Mouse (Mus musculus): ENCODE measurements at regions not wholly inside any gene's neighbourhood (a gene's known extent, or its start where the extent isn't known, plus 50 kb on each side); places are given as distances from the start of the nearest gene placed in this dataset.

DNA sequence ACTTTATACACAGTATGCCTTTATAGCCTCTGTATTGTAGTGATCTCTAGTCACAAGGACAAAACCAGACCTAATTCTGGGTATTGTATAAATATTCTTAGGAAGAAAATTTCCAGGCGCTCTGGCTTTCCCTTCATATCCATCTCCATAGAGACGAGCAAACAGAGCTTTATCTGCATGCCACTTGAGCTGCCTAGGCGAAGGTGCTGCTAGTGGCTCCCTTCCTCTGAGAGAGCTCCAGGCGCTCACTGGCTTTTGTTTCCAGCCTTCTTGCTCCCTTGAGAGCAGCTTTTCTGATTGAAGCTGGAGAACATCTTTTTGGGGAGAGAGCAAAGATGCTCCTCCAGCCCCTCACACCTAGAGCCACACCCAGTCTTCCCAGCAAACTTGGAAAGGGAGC lies 114.0 kb upstream of the Rmdn2 start:
- DNase-seq (ENCODE audit: low spot score in 2 of 2) = no peak

DNA sequence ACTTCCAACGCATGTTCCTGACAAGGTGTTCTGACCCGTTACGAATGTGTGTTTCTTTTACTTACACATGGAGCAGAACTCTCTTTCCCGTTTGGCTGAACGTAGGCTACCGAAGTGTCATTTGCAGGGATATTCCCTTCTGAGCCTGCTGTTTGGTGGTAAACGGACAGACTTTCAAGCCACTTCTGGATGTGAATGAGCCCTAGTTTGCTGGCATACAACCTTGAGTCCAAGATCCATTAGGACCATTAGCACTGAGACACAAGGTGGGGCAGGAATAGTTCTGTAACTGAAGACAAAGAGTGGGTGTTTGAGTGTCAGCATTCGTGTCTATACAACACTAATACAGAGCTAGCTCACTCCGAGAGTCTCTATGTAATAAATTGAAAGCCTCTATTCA lies 113.3 kb upstream of the Rmdn2 start:
- DNase-seq (ENCODE audit: low spot score in 2 of 2) = no peak

DNA sequence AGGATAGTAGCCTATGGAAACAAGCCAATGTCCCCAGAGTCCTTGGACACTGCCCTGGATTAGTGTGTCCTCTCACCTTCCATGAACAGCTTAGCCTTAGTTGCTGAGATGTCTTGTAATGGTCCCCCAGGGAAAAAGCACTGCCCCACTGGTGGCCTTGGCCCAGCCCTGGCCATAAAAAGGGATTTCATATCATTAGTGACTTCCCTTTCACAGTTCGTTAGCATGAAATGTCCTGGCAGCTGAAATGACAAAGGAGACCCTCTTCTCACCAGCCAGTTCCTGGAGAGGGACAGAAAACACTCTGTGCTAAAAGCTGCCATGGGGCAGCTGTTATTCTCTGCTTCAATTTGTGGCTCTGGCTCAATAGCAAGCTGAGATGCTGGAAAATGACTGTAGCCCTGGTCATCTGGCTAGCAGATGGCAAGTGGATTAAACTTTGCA lies 110.6 kb upstream of the Rmdn2 start:
- no peak for DNase-seq (ENCODE audit: low spot score in 2 of 2)

DNA sequence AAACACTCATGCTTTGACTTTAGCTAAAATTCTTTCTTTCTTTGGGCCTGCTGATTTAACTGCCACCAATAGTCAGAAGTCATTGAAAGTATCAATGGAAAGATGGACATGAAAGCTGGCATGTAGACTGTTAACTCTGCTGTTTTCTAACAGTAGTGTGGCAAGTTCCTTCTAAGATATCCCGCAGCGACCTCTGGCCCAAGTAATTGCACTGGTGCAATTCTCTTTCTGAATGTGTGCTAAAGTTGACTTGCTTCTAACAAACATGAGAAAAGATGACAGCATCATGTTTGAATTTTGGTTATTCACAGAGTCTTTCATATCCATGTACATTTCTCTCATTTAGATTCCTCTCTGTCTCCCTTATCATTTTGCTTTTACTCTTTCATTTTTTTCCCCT lies 109.7 kb upstream of the Rmdn2 start:
- DNase-seq (ENCODE audit: low spot score in 2 of 2) = no peak

DNA sequence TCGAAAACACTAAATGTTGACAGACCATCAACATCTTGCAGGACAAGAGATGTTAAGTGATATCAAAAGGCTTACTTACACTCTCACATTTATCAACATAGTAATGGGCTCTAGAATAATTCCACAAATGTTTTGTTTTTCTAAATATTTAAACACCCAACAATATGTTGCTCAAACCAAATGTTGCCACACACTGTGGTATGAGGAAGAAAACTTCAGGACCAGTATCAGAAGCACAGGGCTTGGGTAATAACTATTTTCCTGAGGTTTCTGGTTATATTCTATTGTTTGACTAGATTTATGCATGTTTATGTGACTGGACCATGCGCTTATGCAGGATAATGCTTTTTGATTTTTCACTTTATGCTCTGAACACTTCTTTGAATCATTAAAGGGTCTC lies 108.6 kb upstream of the Rmdn2 start:
- no peak for DNase-seq (ENCODE audit: low spot score in 2 of 2)

DNA sequence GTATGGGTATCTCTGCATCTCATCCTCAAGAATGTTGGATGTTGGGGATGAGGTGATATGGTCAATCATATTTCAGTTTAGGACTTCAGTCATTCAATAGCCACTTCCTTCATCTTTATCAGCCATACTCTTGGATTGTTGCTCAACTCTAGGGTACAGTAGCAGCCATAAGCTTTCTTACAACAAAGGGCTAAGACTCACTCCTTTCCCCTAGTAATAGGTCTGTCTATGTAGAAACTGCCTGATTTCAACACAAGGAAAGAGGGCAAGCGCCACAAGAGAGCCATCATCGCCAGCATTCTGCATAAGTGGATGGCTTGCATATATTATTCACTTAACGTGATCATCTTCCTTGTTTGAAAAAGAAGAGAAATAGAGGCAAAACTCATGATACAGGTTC lies 107.5 kb upstream of the Rmdn2 start:
- DNase-seq (ENCODE audit: low spot score in 2 of 2) = no peak

DNA sequence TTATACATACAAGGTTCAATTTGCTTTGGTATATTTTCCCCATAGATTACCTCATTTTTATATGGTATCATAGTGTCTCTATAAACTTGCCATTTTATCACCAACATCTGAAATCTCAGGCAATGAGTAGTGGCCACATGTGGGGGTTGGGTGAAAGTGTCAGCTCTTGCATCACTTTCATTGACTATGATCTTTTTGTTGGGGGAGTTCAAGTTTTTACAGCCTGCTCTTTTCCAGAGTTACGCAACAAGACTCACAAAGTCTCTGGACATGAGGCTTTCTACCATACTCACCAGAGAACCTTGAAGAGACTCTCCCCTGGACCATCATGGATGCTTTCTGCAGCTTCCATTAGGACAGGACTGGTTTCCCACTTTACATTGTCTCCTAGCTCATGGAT lies 106.1 kb upstream of the Rmdn2 start:
- DNase-seq (ENCODE audit: low spot score in 2 of 2) = no peak

DNA sequence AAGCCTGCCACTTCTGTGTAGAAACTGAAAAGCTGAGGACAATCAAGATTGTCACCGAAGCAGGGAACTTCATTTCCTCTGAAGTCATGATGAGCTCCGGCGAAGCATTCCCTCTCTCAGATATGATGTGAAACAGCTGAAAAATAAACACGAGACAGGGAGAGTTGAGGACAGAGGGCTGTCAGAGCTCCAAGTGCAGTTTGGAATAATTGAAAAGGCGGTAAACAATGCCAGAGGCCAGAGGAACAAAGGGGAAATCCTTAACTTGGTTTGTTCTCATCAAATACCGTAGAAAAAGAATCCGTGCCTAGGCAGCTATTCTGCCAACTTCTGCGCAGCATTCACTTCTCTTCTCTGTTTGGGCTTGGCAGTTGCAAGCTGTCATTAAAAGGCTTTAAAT lies 102.4 kb upstream of the Rmdn2 start:
- DNase-seq (ENCODE audit: low spot score in 2 of 2) = peak in 1 of 2 experiments; percentile 12

DNA sequence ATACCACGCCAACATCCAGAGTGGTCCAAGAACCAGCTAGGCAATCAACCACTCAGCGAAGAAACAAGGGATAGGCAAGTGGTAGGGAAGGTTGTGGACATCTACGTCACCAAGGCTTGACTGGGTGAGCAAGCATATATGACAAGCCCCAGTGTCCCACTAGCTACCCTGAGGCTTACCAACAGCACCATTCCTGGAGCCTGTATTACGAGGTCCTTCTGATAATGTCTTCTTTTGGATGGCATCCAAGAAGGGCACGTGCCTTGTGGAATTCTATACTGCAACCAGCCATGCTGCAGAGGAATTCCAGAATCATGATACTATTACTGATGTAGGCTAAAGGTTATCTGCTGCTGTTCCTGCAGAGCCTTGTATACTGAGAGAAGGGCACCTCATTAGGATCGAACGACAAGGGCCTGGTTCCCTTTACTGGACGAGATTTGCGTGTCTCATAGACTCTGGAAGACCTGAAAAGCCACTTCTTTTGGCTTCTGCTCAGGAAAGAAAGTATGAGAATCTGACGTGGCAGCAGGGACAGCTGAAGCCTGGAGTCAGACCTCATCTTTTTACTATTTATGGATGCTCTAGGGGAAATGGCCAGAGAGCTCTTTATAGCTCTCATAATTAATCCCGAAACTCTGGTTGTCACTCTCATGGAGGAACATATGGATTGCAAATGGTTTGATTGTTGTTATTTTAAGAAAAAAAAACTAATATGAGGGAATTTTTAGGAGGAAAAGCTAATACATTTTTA lies 101.5 kb upstream of the Rmdn2 start:
- no peak for DNase-seq (ENCODE audit: low spot score in 2 of 2)

DNA sequence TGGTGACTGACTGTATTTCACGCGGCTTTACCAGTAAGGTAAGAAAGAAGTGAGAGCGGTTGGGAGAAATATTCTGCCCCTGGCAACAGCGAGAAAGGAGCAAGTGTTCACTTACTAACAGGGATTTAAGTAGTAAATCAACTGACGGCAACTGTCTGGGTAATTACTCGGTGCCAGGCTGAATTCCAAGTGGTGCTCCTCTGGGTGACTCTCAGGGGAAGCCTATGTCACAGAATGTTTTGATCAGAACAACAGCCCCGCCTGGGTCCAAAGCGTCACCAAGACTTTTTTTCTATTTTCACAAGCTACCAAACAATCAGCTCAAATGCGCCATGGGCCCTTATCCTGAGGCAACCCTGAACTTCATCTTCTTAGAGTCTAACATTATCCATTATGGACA lies 100.4 kb upstream of the Rmdn2 start:
- DNase-seq (ENCODE audit: low spot score in 2 of 2) = no peak

DNA sequence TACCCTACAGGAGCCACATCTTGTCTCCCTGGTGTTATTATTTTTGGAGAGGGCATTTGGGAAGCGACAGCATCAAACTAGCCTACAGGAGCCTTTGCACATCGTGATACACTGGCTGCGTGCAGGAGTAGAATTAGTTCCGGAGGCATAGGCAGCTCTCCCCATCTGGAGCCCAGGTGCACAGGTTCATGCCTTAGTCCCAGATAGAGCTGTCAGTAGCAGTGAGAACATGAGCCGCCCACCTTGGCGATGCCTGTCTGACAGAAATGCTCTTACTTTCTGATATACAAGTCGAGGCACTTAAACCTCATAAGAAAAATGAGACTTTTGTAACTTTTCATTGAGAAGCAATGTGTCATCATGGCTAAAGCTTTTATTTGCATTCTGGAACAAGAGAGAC lies 97.6 kb upstream of the Rmdn2 start:
- DNase-seq (ENCODE audit: low spot score in 2 of 2) = no peak

DNA sequence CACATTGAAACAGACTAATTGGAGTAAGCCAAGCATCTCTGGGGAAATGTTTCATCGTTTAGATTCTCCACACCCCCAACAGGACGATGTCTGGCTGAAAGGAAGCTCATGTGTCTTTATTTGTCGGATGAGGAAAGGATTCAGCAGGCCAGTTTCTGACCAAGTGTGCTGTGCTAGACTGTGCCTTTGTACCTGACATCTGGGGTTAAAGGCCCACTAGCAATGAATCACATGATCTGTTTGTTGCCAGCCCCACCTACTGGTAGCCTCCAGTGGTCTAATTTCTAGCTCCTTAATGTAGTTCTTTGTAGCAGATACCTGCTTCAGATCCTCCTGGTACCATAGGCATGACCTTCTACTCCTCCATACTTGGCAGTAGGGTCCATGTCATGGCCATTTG lies 93.5 kb upstream of the Rmdn2 start:
- no peak for DNase-seq (ENCODE audit: low spot score in 2 of 2)

DNA sequence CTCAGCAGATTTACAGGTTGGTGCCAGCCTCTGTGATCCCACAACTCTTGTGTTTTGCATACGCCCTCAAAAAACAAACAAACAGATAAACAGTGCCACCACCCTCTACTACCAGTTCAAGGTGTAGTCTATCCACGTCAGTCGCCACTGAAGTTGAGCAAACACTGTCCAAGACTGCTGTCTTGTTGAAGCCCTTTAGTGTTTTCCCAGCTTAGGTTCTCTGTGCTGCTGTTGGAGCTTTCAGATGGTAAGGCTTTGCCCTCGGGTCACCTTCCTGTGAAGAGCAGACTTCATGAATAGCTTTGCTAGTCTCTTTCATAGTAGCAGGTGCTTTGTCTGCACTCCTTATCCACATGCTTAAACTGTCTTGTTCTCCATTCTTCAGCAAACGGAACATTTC lies 93.0 kb upstream of the Rmdn2 start:
- no peak for DNase-seq (ENCODE audit: low spot score in 2 of 2)

DNA sequence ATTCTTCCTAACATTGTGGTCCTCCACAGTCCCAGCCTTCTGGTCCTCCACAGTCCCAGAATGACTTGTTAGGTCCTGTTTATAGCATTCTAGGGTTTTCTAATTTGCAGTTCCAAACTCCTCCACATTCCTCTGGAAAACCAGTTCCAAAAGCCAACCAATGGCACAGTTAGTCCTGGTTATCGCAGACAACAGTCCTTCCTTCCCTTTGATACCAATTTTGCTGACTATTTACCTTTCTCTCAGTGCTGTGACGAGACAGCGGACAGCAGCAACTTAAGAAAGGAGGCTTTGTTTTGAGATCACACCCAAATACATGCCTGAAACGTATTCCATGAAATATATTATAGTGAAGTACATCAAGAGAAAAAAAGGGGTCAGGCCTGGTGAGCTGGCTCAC lies 92.3 kb upstream of the Rmdn2 start:
- DNase-seq (ENCODE audit: low spot score in 2 of 2) = no peak

DNA sequence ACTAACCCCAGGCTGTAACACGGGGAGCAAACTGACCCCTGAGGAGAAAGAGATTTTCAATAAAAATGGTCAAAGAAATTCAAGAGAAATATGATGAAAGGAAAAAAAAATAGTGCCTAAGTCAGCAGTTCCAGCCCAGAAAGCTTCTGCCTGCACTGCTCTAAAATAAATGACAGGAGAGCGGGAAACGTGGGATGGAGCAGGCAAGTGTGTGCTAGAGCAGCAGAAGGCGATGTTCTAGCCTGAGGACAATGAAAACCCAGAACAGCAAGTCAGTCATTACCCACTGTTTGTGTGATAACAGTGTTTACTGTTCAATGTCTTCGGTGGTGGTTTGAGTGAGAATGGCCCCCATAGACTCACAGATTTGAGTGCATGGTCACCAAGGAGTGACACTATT lies 91.4 kb upstream of the Rmdn2 start:
- peak in 1 of 2 experiments; percentile 14 for DNase-seq (ENCODE audit: low spot score in 2 of 2)

DNA sequence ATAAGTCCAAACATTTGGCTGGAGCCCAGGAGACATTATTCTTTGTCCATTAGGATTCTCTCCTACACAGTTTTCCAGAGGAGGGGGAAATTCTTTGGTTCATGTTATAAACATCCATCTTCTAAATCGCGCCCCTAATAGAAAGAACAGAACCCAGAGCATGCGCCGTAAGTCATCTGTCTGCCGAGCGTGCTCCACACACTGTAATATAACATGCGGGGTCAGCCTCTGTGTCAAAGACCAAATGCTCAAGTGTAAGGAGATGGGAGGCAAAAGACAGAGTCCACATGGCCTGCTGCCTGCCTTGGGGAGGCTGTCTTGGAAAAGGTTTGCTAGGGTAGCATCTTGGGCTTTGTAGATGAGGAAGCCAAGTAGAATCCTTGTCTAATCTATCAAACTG lies 90.0 kb upstream of the Rmdn2 start:
- DNase-seq (ENCODE audit: low spot score in 2 of 2) = no peak

DNA sequence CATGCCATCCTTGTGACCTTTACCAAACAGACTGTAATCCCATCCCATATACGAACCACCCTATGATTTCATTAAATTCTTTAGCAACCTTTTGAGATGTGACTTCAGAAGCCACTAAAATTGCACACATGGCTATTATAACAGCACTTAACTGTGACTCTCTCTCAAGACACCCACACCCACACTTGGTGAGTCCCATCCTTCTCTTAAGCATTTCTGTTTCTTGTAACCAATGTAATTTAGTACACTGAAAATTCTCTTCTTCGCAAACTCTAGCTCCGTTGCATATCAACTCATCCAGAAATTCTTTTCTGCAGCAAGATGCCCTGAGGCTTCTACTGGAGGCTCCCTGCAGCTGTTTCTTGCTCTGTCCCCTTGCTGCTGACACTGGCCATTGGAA lies 88.4 kb upstream of the Rmdn2 start:
- no peak for DNase-seq (ENCODE audit: low spot score in 2 of 2)

DNA sequence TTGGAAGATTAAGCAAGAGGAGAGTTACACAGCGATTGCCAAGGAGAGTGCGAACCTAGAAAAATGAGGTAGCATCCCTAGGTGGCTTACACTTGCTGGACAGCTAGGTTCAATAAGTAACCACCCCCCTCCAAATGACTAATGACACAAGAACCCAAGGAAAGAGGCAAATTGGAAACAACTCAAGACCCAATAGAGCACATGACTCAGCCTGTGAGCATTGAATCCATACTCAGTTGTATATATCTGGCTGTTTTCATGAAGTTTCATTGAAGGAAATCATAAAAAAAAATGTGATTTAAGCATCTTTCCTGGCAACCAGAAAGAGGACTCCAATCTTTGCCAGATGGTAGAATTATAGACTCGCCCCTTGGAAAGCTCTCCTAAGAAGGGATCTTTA lies 84.3 kb upstream of the Rmdn2 start:
- no peak for DNase-seq (ENCODE audit: low spot score in 2 of 2)

DNA sequence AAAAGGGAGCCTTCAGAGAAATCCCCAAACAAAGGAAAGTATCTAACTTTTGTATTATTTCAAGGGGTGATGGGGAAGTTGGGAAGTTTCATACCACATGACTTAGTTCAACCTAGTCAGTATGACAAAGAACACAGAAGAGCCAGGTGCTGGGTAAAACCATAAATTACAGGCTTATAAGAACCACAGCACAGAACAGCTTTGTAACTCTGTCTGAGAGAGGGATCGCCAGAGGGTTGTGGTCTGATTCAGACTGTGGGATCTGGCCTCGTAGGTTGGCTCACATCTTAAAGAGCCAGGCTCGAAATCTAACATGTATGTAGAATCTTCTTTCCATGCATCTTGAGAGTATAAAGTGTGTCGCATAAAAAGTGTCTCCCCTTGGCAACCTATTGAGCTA lies 75.1 kb upstream of the Rmdn2 start:
- DNase-seq (ENCODE audit: low spot score in 2 of 2) = no peak

DNA sequence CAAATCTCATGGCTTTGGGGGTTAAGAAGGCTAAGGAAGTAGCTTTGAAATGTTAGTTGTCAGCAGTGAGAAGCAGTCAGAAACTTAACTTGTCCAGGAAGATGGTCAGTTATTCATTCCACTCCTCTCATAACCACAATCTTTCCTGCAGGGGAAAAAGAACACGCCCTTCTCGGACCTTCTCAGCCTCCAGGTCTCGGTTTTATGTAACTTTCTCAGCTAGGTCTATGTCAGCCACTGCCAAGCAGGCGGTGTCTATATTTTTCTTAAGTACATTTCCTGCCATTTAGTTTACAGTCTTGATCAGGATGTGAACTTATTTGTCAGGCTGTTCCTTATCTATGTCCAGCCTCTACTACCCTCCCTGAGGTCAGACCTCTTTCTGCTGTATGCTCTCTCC lies 72.9 kb upstream of the Rmdn2 start:
- no peak for DNase-seq (ENCODE audit: low spot score in 2 of 2)

DNA sequence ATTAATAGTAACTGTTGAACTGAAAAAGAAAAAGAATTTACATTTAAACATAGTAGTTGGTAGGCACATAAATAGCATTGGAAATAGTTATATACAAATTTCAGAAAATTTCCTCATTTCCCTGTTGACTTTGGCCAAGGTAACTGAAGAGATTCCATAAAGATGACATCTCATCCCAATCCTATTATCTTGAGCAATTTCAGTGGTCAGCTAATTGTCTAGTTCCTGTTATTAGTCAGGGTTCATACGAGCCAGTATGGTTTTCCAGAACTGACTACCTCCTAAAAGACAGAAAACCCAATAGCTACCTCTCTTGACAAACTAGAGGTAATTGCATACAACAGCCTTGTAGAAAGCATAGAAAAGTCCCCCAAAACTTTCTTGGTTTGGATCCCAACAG lies 71.6 kb upstream of the Rmdn2 start:
- no peak for DNase-seq (ENCODE audit: low spot score in 2 of 2)

DNA sequence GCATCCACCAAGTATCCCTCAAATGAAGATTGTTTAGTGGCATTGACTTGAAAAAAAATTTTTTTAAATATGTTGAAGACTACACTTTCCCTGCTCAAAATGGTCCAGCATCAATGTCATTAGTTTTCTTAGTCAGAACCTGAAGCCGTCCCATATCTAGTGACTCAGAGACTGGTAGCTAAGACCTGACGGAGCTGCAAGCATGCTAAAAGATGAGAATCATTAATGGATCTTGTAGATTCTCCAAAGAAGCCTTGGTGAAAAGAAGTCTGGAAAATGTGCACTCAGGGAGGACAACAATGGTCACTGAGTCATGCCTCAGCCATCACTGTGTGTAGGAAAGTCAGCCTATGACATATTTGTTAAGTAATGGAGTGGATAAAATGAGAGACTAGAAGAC lies 71.2 kb upstream of the Rmdn2 start:
- DNase-seq (ENCODE audit: low spot score in 2 of 2) = no peak

DNA sequence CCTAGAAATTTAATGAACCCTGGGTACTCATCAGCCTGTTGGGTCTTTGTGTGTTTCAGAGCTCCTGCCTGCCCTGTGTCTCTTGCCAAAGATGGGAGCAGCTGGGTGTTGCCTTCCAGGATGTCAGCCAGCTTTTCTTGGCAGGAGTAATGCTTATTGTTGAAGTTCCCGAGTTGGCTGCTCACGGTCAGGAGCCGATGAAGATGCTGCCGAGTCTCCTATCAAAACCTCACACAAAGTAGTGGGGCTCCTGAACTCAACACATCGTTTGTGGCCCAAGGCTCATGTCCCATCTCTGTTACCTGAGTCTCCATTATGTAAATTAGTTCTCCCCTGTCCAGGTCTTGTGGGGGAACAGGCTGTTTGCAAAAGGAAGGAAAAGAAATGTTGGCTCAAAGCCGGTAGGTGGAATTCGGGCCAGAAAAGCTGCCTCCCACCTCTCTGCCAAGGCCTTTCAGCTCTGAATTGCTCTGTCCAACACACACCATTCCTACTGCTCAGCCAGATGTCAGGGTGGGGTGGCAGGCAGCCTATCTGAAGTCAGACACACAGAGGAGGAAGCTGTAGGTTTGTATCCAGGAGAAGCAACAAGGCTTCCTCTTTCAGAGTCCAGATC lies 67.6 kb upstream of the Rmdn2 start:
- DNase-seq (ENCODE audit: low spot score in 2 of 2) = peak; percentile 5 to 9

DNA sequence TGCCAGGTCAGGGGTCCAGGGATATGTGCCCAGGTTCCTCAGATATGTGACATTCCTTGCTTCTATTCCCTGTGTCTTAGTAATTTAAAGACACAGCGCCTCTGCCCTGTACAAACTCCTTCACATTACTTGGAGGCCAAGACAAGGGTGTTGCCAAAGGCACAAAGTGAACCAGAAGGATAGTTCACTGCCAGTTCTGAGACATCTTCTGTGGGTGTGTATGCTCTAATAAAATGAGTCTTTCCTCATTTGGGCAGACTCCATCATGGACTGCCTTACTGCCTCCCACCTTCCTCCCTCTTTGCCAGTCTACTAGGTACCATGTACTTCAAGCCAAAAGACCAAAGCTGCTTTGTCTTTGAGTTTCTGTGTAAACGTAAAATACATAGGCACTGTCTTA lies 65.8 kb upstream of the Rmdn2 start:
- DNase-seq (ENCODE audit: low spot score in 2 of 2) = no peak

Measured in layer of hippocampus, adult 8-10 months (tissue).